Mouse (Mus musculus) MEL-GATA-1-ER (cell line): ENCODE results near the gene Negr1.

Source experiments
- DNase-seq: peaks from one replicate; pipeline ENCODE4 v3.0.0-alpha.2; 2012; ENCODE audit warnings: low read depth; ENCODE audit errors: extremely low read depth

Gene Negr1

GRCm38 (mm10) chr3:157104866-157105579 is 543.4 kb downstream of the Negr1 start:
- no peak for DNase-seq

GRCm38 (mm10) chr3:157105580-157106264 is 544.1 kb downstream of the Negr1 start:
- DNase-seq, result no peak

GRCm38 (mm10) chr3:157108156-157108555 is 546.6 kb downstream of the Negr1 start:
- DNase-seq, result no peak

- DNase-seq, result no peak
Measured at GRCm38 (mm10) chr3:157109308-157109707, 547.7 kb downstream of the Negr1 start.

GRCm38 (mm10) chr3:157115105-157115760 is 553.6 kb downstream of the Negr1 start:
- no peak for DNase-seq

DNA sequence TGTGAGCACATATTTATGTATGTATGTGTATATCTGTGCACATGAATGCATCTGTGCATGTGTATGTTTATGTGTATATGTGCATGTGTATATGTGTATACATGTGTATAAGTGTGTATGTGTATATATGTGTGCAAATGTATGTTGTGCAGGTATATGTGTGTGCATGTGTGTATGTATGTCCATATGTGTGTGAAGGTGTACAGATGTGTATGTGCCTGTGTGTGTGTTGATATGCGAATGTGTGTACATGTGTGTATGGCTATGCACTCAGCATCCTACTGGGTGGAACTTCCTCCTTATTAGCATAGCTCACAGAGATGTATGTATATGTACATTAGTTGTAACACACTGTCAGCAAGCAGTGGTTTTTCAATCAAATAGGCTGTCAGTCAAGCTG is 554.4 kb downstream of the Negr1 start:
- DNase-seq, result no peak

DNA sequence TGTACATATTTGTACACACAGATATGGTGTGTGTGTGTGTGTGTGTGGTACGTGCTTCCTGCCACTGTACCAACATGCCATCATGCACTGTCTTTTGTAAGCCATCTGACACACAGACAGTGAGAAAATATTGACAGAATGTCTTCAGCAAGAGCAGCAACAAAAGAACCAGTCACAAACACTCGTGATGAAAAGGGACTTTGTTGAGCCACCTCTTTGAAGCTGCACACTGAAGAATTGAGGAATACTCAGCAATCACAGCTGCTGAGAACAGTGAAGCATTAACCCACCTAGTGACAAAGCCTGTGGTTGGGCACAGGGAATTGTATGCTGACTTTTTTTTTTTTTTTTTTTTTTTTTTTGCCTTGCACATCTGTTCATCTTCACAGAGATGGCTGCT is 558.3 kb downstream of the Negr1 start:
- no peak for DNase-seq

- DNase-seq, result no peak
Measured at GRCm38 (mm10) chr3:157146124-157146855, 584.7 kb downstream of the Negr1 start.

DNA sequence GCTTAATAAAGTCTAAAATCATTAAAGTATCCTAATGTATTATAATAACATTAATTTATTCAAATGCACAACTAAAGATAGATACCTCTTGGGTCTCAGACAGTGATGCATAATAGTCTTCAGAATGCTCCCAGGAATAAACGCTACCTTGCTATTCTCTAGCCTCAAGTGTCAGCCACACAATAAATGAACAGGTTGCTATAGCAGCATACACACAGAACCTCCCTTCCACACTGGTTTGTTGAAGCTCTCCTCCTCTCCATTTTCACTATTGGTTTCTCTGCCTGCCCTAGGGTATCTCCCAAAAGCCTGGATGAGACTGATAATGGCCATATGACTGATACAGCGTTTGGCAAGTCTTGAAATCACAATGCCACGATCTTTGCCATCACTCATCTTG is 593.3 kb downstream of the Negr1 start:
- DNase-seq, result no peak

DNA sequence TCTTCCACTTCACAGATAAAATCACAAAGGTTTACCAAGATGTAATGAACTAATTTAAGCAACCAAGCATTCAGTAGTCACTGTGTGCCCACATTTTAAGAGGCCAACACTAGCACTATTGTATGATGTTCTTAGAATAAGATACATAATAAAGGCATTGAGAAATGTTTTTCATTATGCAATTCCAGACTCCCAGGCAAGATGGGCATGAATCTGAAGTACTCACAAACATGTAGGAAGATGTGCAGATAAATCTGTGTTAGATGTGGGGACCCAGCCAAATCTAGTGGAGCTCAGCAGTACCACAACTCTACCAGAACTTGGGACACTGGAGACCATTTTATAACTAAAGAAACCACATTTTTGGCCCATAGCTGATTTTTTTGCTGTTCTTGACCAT is 593.9 kb downstream of the Negr1 start:
- DNase-seq, result no peak

- no peak for DNase-seq
Measured at GRCm38 (mm10) chr3:157164840-157165595, 603.4 kb downstream of the Negr1 start.

GRCm38 (mm10) chr3:157181975-157182374 is 620.4 kb downstream of the Negr1 start:
- DNase-seq, result no peak

- no peak for DNase-seq
Measured at GRCm38 (mm10) chr3:157188939-157189725, 627.5 kb downstream of the Negr1 start.

DNA sequence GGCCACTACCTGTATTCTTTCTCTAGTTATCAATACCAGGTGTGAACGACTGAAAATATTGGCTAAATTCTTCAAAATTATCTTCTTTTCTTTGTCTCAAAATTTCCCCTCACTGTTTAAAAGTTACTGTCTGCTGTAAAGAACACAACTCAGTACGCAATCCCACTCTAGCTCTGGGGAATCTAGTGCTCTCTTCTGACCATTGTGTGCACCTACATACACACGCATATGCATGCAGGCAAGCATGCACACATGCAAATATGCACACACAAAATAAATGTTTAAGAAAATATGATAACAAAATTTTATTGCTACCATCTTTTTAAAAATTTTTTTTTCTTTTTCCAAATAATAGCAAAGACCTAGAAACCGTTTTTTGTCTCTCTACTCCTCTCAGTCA is 628.2 kb downstream of the Negr1 start:
- no peak for DNase-seq

DNA sequence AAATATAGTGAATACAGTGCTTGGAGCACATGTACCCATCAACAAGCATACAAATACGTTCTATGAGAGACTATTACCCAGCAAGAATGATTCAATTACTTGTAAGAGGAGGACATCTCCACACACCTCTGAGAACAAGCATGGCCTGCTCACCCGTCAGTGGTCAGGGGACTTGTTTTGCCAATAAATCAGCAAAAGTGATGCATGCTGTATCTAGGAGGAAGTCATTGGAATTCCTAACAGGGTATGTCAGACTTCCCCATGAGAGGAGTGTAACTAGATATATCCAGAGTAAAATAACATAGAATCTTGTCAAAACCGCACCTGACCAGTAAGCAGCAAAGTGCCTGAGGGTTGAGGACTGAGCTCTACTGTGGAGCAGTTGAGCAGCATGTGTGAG is 629.0 kb downstream of the Negr1 start:
- no peak for DNase-seq

- DNase-seq, result no peak
Measured at GRCm38 (mm10) chr3:157192021-157192420, 630.4 kb downstream of the Negr1 start.

DNA sequence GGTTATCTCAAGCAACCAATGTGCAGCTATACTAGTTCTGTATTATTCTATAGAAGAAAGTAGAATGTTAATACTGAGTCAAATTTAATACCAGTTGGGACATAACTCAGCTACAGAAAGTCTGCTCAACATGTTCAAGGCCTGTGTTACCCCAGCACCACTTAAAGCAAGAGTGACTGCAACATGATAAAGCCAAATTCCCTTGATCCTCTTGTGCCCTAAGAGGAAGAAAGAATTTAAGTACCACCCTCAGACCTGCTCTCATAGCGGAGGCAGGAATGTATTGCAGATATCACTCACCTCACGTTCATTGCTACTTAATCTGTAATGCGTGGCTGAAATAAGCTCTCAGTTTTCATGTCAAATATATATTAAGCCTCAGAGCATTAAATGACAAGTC is 631.5 kb downstream of the Negr1 start:
- DNase-seq, result no peak

- DNase-seq, result no peak
Measured at GRCm38 (mm10) chr3:157198659-157199058, 637.1 kb downstream of the Negr1 start.

DNA sequence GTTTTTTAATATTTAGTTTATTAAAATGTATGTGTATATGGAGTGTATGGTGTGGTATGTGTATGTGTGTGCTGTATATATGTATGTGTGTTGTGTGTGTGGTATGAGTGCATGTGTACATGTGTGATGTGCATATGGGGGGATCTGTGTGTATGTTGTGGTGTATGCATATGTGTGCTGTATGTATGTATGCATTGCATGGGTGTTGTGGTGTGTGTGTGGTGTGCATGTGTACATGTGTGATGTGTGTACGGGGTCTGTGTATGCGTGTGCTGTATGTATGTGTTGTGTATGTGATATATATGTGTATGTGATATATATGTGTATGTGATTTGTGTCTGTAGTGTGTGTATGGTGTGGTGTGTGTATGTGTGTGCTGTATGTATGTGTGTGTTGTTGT is 640.1 kb downstream of the Negr1 start:
- no peak for DNase-seq

DNA sequence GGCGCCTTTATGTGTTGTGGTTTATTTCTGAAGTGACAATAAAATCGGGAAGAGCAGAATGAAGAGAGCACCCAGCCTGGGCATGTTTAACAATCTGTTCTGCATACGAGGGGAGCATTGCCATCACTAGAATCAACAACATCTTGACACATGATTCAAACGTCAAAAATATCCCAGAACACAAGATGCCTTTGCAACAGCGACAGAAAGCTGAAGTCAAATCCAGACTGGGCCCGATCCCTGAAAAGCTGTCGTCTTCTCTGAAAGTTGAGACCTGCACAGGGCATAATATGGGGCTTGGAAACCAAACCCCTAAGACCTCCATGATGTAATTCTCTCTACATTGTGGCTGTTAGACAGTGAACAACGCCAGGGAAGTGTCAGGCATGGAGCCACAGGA is 642.0 kb downstream of the Negr1 start:
- no peak for DNase-seq
